Mouse (Mus musculus) lung, postnatal 10 days (tissue): ENCODE data around the gene Synrg.
A peak's percentile ranks its signal among the peaks of the same experiment; 100 is the strongest.

Source experiments
- DNase-seq: peaks from one replicate; pipeline ENCODE4 v3.0.0; 2021

Gene Synrg

DNA sequence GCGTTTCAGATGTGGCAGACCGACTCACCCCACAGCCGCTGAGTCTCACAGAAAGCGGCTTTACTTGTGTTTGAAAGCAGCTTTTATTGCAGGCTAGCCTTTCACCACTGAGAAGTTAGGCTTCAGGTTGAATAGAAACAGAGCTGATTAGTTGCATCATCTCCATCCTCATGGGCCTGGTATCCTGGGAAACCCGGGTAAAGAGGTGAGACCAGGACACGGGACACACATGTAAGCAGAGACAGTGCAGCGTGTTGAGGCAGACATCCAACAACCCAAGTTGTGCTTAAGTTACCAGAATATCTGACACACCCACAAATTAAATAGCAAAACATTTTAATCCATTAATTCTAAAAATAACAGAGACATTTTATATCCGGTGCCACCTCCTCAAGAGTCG is 114.4 kb downstream of the Synrg start:
- DNase-seq, result no peak

DNA sequence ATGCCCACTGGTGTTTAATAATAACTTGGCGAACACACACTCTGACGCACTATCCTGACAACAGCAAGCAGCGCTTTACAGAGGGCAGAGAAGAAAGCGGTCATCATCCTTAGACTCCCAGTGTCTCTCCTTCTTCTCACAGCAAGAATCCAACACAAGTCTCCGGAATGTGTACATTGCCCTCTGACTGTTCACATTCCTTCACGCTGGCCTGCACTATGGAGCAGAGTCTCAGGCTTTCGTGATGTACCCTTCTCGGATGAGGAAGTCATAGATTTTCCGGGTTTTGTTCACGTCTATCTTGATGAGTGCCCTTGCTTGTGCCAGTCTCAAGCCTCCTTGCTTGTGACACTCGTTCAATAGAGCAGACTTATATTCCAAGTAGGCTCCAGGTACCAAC is 115.1 kb downstream of the Synrg start:
- DNase-seq, result no peak

DNA sequence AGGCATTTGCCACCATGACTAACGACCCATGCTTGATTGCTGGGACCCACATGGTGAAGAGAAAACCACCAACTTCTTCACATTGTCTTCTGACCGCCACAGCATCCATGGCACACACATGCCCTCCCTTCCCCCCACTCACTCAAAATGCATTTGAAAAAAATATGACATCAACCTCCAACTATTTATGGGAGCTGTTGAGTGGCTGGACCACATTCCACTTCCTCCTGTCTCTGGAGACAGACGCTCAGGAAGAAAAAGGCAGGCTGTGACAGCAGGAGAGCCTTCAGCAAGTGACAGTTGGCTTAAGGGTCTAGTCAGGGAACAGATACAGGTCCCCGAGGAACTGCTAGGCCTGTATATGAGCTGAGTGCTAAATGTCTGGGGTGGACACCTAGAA is 115.7 kb downstream of the Synrg start:
- DNase-seq, result peak; percentile 60

DNA sequence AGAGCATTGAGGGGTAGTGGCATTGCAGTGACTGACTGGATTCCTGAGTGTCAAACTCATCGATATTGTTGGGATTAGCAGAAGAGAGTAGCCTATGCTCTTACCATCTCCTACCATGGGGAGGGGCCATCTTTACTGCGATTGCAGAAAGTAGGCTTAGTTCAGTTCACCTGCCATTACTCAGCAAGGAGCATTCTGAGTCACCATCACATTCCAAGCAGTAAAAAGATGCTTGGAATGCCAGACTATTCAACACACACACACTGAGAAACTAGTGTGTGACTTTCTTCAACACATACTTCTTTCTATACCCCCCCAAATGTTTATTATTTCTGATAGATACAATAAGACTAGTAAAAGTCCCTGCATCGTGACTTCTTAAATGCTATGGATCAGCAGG is 116.1 kb downstream of the Synrg start:
- no peak for DNase-seq

DNA sequence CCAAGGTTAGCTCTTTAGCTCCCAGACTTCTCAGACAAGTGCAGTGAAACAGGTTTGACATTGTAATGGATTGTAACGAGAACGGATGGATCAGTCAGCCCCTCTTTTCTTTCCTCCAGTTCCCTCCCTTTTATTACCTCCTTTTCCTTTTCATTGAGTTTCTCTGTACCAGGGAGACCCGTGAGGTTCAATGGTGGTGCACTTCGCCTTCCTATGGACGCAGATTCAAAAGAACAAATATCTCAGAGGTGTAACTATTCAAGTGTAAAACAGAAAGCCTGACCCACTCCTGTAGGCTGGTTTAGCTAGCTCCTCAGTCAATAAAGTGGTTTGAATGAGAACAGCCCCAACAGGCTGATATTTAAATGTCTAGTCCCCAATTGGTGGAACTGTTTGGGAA is 117.7 kb downstream of the Synrg start:
- DNase-seq, result no peak

DNA sequence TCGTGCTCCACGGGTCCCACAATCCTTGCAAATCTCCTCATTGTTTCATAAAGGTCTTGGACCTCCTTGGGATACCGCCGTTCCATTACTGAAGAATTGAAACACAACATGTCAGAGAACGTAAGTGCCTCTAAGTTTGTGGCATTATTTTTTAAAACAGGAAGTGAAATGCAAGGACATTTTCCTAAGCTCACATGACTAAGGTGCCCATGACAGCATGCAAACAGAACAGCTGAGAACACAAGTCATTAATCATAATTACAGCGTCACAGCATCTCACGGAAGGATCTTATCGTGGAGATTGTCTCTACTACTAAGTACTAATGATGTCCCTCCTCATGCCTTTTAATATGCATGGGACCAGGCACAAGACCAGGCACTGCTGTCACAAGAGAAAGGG is 126.3 kb downstream of the Synrg start:
- no peak for DNase-seq
